Mouse (Mus musculus) megakaryocyte, embryonic 14.5 days (primary cell): ENCODE data around the gene Mgat4e. TPM values are rescaled to one million over a fixed set of nuclear protein-coding genes. Genes with fewer than 3 reads are reported as not detected.

ENCODE experiments used
- H3K27me3 ChIP-seq: replicated peaks from 2 replicates; pipeline ENCODE3; 2012; ENCODE audit warnings: inconsistent platforms
- H3K36me3 ChIP-seq: replicated peaks from 2 replicates; pipeline ENCODE3; 2012; ENCODE audit warnings: low read length, inconsistent platforms, mixed read lengths
- H3K4me1 ChIP-seq: 2 replicates; pipeline ENCODE4 v1.6.1; 2012; ENCODE audit warnings: inconsistent platforms
- H3K4me3 ChIP-seq: replicated peaks from 2 replicates; pipeline ENCODE3; 2012; ENCODE audit warnings: moderate library complexity, mild to moderate bottlenecking, inconsistent platforms
- H3K9me3 ChIP-seq: 2 replicates; pipeline ENCODE4 v1.6.1; 2012; ENCODE audit warnings: inconsistent platforms
- FLI1 ChIP-seq: IDR thresholded peaks from 2 replicates; pipeline ENCODE4 v1.6.1; 2012; ENCODE audit warnings: low read length, inconsistent platforms, mixed read lengths
- GATA1 ChIP-seq: IDR thresholded peaks from 3 replicates; pipeline ENCODE4 v1.6.1; 2012; ENCODE audit warnings: mixed read lengths, low read length, inconsistent platforms, borderline replicate concordance
- polyA plus RNA-seq: library from polyadenylated mRNA; stranded (reverse); fragments of >175 nt; gene quantifications from 2 replicates; pipeline ENCODE4 v1.2.3, GENCODE M21; 2012; ENCODE audit warnings: low replicate concordance; ENCODE audit not compliant: insufficient read depth

Mgat4e gene
- polyA plus RNA-seq, 1 experiment = not detected

DNA sequence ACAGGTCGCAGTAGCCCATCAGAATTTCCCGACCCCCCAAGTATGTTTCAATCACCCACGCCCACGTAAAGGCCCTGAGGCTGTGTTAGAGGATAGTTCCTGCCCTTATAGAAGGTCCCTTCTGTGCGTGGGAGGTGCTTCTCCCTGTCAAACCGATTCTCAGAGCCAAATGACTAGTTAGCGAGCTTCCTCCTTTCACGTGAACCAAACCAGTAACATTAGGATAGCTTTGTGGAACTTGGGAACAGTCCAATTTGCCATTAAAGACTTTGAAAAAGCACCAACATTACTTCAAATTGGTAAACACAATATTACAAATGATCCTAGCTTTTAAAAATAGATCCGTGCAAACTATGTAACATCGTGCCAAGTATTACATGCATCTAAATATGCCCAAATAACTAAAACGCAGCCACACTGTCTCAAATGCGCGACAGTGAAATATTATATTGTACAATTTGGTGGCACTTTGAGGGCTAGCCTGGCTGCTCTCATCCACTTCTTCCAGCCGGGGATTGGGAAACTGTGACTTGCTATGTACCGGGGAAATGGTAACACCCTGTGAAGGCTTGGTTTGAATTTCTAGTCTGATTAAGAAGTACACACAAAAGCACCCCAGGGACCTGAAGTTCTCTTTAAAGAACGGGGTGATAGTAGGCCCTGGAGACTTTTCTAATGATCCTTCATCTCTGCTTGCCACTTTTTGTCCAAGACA is 35.4 kb downstream of the Mgat4e start:
- H3K4me1 ChIP-seq = peaks cover 57% of the 10 kb centered on the region
- peaks cover 19% of the 10 kb centered on the region for H3K27me3 ChIP-seq
- H3K36me3 ChIP-seq = peaks cover 13% of the 10 kb centered on the region
- H3K4me3 ChIP-seq = peak overlapping the region; percentile 85
- TF ChIP-seq FLI1 (no peak), GATA1 (no peak)
- no peaks in the 10 kb centered on the region for H3K9me3 ChIP-seq

GRCm38 (mm10) chr1:134513312-134513860 is 36.1 kb downstream of the Mgat4e start:
- H3K27me3 ChIP-seq = peaks cover 19% of the 10 kb centered on the region
- peaks cover 53% of the 10 kb centered on the region for H3K4me1 ChIP-seq
- no peaks in the 10 kb centered on the region for H3K9me3 ChIP-seq
- no peak for TF ChIP-seq GATA1
- no peak for TF ChIP-seq FLI1
- peaks cover 15% of the 10 kb centered on the region for H3K36me3 ChIP-seq
- peak overlapping the region; percentile 85 for H3K4me3 ChIP-seq

DNA sequence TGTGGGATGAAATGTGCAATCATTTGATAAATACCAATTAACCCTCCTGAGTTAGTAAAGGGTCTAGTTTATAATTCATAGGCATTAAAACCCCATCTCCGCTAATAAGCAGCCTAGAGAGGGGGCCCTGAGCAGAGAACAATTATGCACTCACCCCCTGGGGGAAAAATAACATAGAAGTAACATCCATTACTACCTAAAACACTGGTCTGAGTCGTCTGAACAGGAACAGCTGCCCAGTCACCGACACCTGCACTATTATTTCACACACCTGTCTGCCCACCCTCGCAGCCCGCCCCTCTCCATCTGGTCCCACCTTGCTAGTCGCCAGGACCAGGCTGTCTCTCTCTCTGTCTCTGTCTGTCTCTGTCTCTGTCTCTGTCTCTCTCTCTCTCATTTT is 36.9 kb downstream of the Mgat4e start:
- H3K4me3 ChIP-seq = no peak overlapping the region
- peaks cover 19% of the 10 kb centered on the region for H3K27me3 ChIP-seq
- H3K4me1 ChIP-seq = peaks cover 56% of the 10 kb centered on the region
- H3K36me3 ChIP-seq = peaks cover 23% of the 10 kb centered on the region
- no peak for TF ChIP-seq GATA1
- TF ChIP-seq FLI1 = no peak
- no peaks in the 10 kb centered on the region for H3K9me3 ChIP-seq

DNA sequence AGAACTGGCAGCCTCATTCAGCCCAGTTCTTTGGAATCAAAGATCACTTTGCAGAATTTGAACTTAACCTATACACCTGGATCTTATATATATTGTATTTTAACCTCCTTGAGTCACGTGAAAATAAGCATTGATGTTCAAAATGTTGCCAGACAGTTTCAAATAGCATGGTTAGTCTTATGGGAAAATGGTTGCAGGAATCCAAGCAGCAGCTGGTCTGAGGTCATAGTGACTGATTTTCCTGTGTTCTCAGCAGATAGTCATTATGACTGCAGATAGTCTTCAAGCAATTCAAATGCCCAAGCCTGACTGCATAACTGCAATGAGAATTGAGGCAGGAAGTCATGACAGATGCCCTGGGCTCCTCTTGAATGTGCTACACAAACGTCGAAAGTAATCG is 37.3 kb downstream of the Mgat4e start:
- H3K9me3 ChIP-seq = no peaks in the 10 kb centered on the region
- peaks cover 27% of the 10 kb centered on the region for H3K36me3 ChIP-seq
- peaks cover 52% of the 10 kb centered on the region for H3K4me1 ChIP-seq
- peaks cover 19% of the 10 kb centered on the region for H3K27me3 ChIP-seq
- TF ChIP-seq GATA1 (no peak), FLI1 (no peak)
- no peak overlapping the region for H3K4me3 ChIP-seq

GRCm38 (mm10) chr1:134510018-134510417 is 39.5 kb downstream of the Mgat4e start:
- peaks cover 41% of the 10 kb centered on the region for H3K4me1 ChIP-seq
- no peaks in the 10 kb centered on the region for H3K9me3 ChIP-seq
- H3K4me3 ChIP-seq = no peak overlapping the region
- peaks cover 13% of the 10 kb centered on the region for H3K27me3 ChIP-seq
- TF ChIP-seq GATA1 = no peak
- no peak for TF ChIP-seq FLI1
- H3K36me3 ChIP-seq = peaks cover 49% of the 10 kb centered on the region

GRCm38 (mm10) chr1:134506201-134506600 is 43.3 kb downstream of the Mgat4e start:
- Histone ChIP-seq H3K27me3 (no peaks in the 10 kb centered on the region), H3K36me3 (peaks cover 67% of the 10 kb centered on the region), H3K4me3 (no peak overlapping the region), H3K9me3 (no peaks in the 10 kb centered on the region), H3K4me1 (peaks cover 35% of the 10 kb centered on the region)
- no peak for TF ChIP-seq FLI1
- no peak for TF ChIP-seq GATA1

- peaks cover 28% of the 10 kb centered on the region for H3K4me1 ChIP-seq
- TF ChIP-seq FLI1 (no peak), GATA1 (no peak)
- H3K36me3 ChIP-seq = peaks cover 54% of the 10 kb centered on the region
- H3K4me3 ChIP-seq = no peak overlapping the region
- H3K9me3 ChIP-seq = no peaks in the 10 kb centered on the region
- H3K27me3 ChIP-seq = no peaks in the 10 kb centered on the region
Observed at GRCm38 (mm10) chr1:134500916-134501315, 48.6 kb downstream of the Mgat4e start.

DNA sequence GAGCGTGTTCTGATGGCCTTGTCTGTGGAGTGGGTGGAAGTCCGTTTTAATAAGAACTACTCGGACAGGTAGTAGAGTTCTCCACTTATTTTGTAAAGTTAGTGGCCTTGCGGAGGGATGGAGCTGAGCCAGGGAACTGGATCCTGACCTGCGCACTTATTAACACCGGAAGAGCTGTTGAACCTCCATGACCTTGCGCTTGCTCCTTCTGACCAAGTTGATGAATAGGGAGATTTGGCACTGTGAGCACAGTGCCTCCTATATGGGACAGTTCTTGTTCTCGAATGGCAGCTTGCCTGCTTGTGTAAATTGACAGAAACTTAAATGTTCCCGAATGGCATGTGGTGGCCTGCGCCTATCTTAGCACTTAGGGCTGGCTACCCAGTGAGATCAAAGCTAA is 53.5 kb downstream of the Mgat4e start:
- H3K4me1 ChIP-seq = peaks cover 39% of the 10 kb centered on the region
- TF ChIP-seq GATA1 (no peak), FLI1 (no peak)
- peaks cover 25% of the 10 kb centered on the region for H3K36me3 ChIP-seq
- H3K27me3 ChIP-seq = no peaks in the 10 kb centered on the region
- peak overlapping the region; percentile 16 for H3K4me3 ChIP-seq
- H3K9me3 ChIP-seq = no peaks in the 10 kb centered on the region

- no peaks in the 10 kb centered on the region for H3K9me3 ChIP-seq
- H3K27me3 ChIP-seq = no peaks in the 10 kb centered on the region
- peaks cover 32% of the 10 kb centered on the region for H3K36me3 ChIP-seq
- peak overlapping the region; percentile 93 for H3K4me3 ChIP-seq
- no peak for TF ChIP-seq GATA1
- TF ChIP-seq FLI1 = no peak
- H3K4me1 ChIP-seq = peaks cover 38% of the 10 kb centered on the region
Observed at GRCm38 (mm10) chr1:134495216-134495539, 54.3 kb downstream of the Mgat4e start.

GRCm38 (mm10) chr1:134494428-134495215 is 54.9 kb downstream of the Mgat4e start, which contains the start of gene Rabif:
Gene Rabif (plus strand): TSS chr1:134494648.
- peaks cover 35% of the 10 kb centered on the region for H3K4me1 ChIP-seq
- no peaks in the 10 kb centered on the region for H3K9me3 ChIP-seq
- peak within 1 kb of the TSS; percentile 93 for H3K4me3 ChIP-seq
- H3K36me3 ChIP-seq = peaks cover 35% of the 10 kb centered on the region
- TF ChIP-seq FLI1 (no peak), GATA1 (no peak)
- H3K27me3 ChIP-seq = no peaks in the 10 kb centered on the region
